ENCODE assay signal across 9 mouse cellular contexts in the genomic region with DNA sequence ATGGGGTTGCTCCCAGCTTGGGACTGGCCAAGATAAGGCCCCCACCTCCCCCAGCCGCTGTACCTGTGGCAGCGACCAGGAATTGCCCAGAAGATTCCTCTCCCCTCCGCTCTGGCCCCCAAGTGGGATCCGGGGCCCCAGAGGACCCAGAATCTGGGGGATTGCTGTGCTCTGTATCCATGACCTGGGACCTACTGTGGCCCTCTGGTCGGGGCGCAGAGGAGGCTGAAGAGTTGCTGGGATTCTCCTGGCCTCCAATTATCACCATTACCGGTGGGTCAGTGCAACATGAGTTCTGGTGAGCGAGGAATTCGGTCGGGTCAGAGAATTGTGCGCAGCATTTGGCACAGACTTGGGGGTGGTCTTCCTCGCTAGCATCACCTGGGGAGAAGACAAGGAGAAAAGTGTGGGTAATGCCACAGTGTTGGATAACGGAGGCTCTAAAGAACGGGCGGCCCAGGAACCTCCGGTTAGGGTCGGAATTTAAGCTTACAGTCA. TPM values are rescaled to one million over a fixed set of nuclear protein-coding genes. Genes with fewer than 3 reads are reported as not detected.
DNase-seq lines count a peak whose midpoint lies in the region; ATAC-seq and TF ChIP-seq lines count a peak whose summit lies in the region.
"Had no signal": no experiment of that assay in that cellular context is flagged by ENCODE, and none has a peak within 500 bp of the region (broad histone marks: within the 10 kb centered on the region; RNA-seq: fewer than 3 reads in every experiment).

No protein-coding gene starts in this region.

- peaks cover 41% of the 10 kb centered on the region for H3K4me1 ChIP-seq in embryonic facial prominence, embryonic 13.5 days
- peaks cover 45% of the 10 kb centered on the region for H3K4me1 ChIP-seq in hindbrain, embryonic 16.5 days (ENCODE audit: control insufficient read depth, insufficient read depth, low read depth, low read length)
- H3K4me1 ChIP-seq in midbrain, postnatal 0 days (ENCODE audit: insufficient read depth, low read length), result peaks cover 13% of the 10 kb centered on the region

- H3K4me2 ChIP-seq in embryonic facial prominence, embryonic 13.5 days, result peak overlapping the region; percentile 87
- H3K4me2 ChIP-seq in hindbrain, embryonic 16.5 days (ENCODE audit: low read length), result peak overlapping the region; percentile 93
- H3K4me2 ChIP-seq in midbrain, postnatal 0 days (ENCODE audit: low read depth, low read length, poor library complexity, severe bottlenecking), result peak overlapping the region; percentile 85

- DNase-seq in layer of hippocampus, adult 2 months (ENCODE audit: low spot score in 2 of 2), result no peak
- no peak for DNase-seq in layer of hippocampus, postnatal 25 days (ENCODE audit: extremely low spot score in 1 of 2, low spot score in 1 of 2)
- no peak for DNase-seq in midbrain, postnatal 0 days (ENCODE audit: low spot score)
- no peak for DNase-seq in Muller cell, postnatal 12 days (ENCODE audit: inconsistent ontology term)
- DNase-seq in gastrocnemius, adult 8-10 months (ENCODE audit: low spot score in 2 of 2), result no peak
- no peak for DNase-seq in adrenal gland, postnatal 14 days

- H3K27ac ChIP-seq in layer of hippocampus, adult 2 months, result peak overlapping the region; percentile 98
- peak overlapping the region; percentile 92 for H3K27ac ChIP-seq in embryonic facial prominence, embryonic 13.5 days
- H3K27ac ChIP-seq in hindbrain, embryonic 16.5 days (ENCODE audit: low read depth, low read length), result peak overlapping the region; percentile 94
- H3K27ac ChIP-seq in midbrain, postnatal 0 days (ENCODE audit: low read depth, low read length), result peak overlapping the region; percentile 98

- H3K27me3 ChIP-seq in embryonic facial prominence, embryonic 13.5 days, result no peaks in the 10 kb centered on the region
- no peaks in the 10 kb centered on the region for H3K27me3 ChIP-seq in hindbrain, embryonic 16.5 days (replicated peaks; ENCODE audit: control insufficient read depth, insufficient read depth, low read length)
- H3K27me3 ChIP-seq in midbrain, postnatal 0 days (ENCODE audit: insufficient read depth, low read length), result no peaks in the 10 kb centered on the region

- peak overlapping the region; percentile 94 for H3K9ac ChIP-seq in embryonic facial prominence, embryonic 13.5 days
- peak overlapping the region; percentile 87 for H3K9ac ChIP-seq in hindbrain, embryonic 16.5 days (ENCODE audit: low read depth, low read length)
- H3K9ac ChIP-seq in midbrain, postnatal 0 days (replicated peaks; ENCODE audit: low read length, poor library complexity, severe bottlenecking), result peak overlapping the region; percentile 98

- H3K9me3 ChIP-seq in embryonic facial prominence, embryonic 13.5 days, result no peaks in the 10 kb centered on the region
- H3K9me3 ChIP-seq in hindbrain, embryonic 16.5 days (ENCODE audit: control insufficient read depth, low read length), result no peaks in the 10 kb centered on the region
- H3K9me3 ChIP-seq in midbrain, postnatal 0 days (ENCODE audit: low read length), result no peaks in the 10 kb centered on the region

- H3K36me3 ChIP-seq in embryonic facial prominence, embryonic 13.5 days, result peaks cover 45% of the 10 kb centered on the region
- H3K36me3 ChIP-seq in hindbrain, embryonic 16.5 days (ENCODE audit: control insufficient read depth, insufficient read depth, low read length), result peaks cover 21% of the 10 kb centered on the region
- H3K36me3 ChIP-seq in midbrain, postnatal 0 days (ENCODE audit: insufficient read depth, low read length), result peaks cover 26% of the 10 kb centered on the region

- 5% methylated on average over 17 of the region's 17 CpGs for whole genome bisulfite sequencing in embryonic facial prominence, embryonic 13.5 days
- 6% methylated on average over 17 of the region's 17 CpGs for WGBS in hindbrain, embryonic 16.5 days
- 5% methylated on average over 17 of the region's 17 CpGs for WGBS in midbrain, postnatal 0 days

- peak overlapping the region; percentile 93 for H3K4me3 ChIP-seq in layer of hippocampus, adult 2 months
- H3K4me3 ChIP-seq in embryonic facial prominence, embryonic 13.5 days, result peak overlapping the region; percentile 82
- H3K4me3 ChIP-seq in hindbrain, embryonic 16.5 days (ENCODE audit: low read length), result peak overlapping the region; percentile 61
- peak overlapping the region; percentile 86 for H3K4me3 ChIP-seq in midbrain, postnatal 0 days (ENCODE audit: low read depth, low read length)

- no peak for TF ChIP-seq CTCF in layer of hippocampus, adult 2 months (conservative IDR thresholded peaks at IDR 0.05)
- no peak for TF ChIP-seq CTCF in midbrain, postnatal 0 days (IDR thresholded peaks at IDR 0.05)

- no peak for ATAC-seq in embryonic facial prominence, embryonic 13.5 days (ENCODE audit: insufficient number of reproducible peaks, insufficient read depth, low FRiP score, low TSS enrichment, low read depth)
- ATAC-seq in hindbrain, embryonic 16.5 days, result peak; percentile 0; the same call in 1 of the 2 replicates
- peak; percentile 4 for ATAC-seq in midbrain, postnatal 0 days (ENCODE audit: low FRiP score)

RNA-seq across cellular contexts. Expression of gene Mettl3, which starts 10.4 kb away (rescaled TPM):
- 10 to 100 TPM; 43.7 to 47.9 TPM for total RNA-seq in layer of hippocampus, adult 2 months (2021)
- 10 to 100 TPM; 39.1 to 48.8 TPM for total RNA-seq in layer of hippocampus, postnatal 25 days (2021)
- 51.4 and 52.9 TPM in 2 replicates for polyA plus RNA-seq in embryonic facial prominence, embryonic 13.5 days (2015; fragmentation: Nextera tagmentation; extraction: Ambion mirVana)
- polyA plus RNA-seq in hindbrain, embryonic 16.5 days (2015; fragmentation: Nextera tagmentation; extraction: Ambion mirVana), result 41.6 and 45.4 TPM in 2 replicates
- total RNA-seq in midbrain, postnatal 0 days (2014; rRNA removed), result 19.6 and 22.6 TPM in 2 replicates
- 24.1 and 24.2 TPM in 2 replicates for polyA plus RNA-seq in midbrain, postnatal 0 days (2015; fragmentation: Nextera tagmentation; extraction: Ambion mirVana)
- total RNA-seq in gastrocnemius, adult 8-10 months (2022), result 10 to 100 TPM; 15.5 to 17.0 (median 16.0) TPM
- total RNA-seq in adrenal gland, postnatal 14 days (2021), result 31.4 and 41.7 TPM in 2 replicates

RNA-seq across cellular contexts. Expression of gene Sall2, which starts 13.2 kb away (rescaled TPM):
- 10 to 100 TPM; 44.5 to 45.3 TPM for total RNA-seq in layer of hippocampus, adult 2 months (2021)
- total RNA-seq in layer of hippocampus, postnatal 25 days (2021), result 10 to 100 TPM; 44.9 to 48.8 TPM
- polyA plus RNA-seq in embryonic facial prominence, embryonic 13.5 days (2015; fragmentation: Nextera tagmentation; extraction: Ambion mirVana), result 26.2 and 27.7 TPM in 2 replicates
- polyA plus RNA-seq in hindbrain, embryonic 16.5 days (2015; fragmentation: Nextera tagmentation; extraction: Ambion mirVana), result 40.6 and 49.0 TPM in 2 replicates
- 98.8 and 112 TPM in 2 replicates for total RNA-seq in midbrain, postnatal 0 days (2014; rRNA removed)
- 37.8 and 39.0 TPM in 2 replicates for polyA plus RNA-seq in midbrain, postnatal 0 days (2015; fragmentation: Nextera tagmentation; extraction: Ambion mirVana)
- under 1 TPM; 0.34 to 0.65 (median 0.54) TPM for total RNA-seq in gastrocnemius, adult 8-10 months (2022)
- 7.3 and 9.6 TPM in 2 replicates for total RNA-seq in adrenal gland, postnatal 14 days (2021)

RNA-seq across cellular contexts. Expression of gene Rab2b, which starts 36.0 kb away (rescaled TPM):
- 10 to 100 TPM; 35.4 to 36.2 TPM for total RNA-seq in layer of hippocampus, adult 2 months (2021)
- 10 to 100 TPM; 36.0 to 38.2 TPM for total RNA-seq in layer of hippocampus, postnatal 25 days (2021)
- 24.0 and 27.9 TPM in 2 replicates for polyA plus RNA-seq in embryonic facial prominence, embryonic 13.5 days (2015; fragmentation: Nextera tagmentation; extraction: Ambion mirVana)
- polyA plus RNA-seq in hindbrain, embryonic 16.5 days (2015; fragmentation: Nextera tagmentation; extraction: Ambion mirVana), result 55.5 and 59.0 TPM in 2 replicates
- 56.7 and 57.7 TPM in 2 replicates for total RNA-seq in midbrain, postnatal 0 days (2014; rRNA removed)
- 48.2 and 57.6 TPM in 2 replicates for polyA plus RNA-seq in midbrain, postnatal 0 days (2015; fragmentation: Nextera tagmentation; extraction: Ambion mirVana)
- total RNA-seq in gastrocnemius, adult 8-10 months (2022), result 1 to 10 TPM; 2.5 to 3.7 (median 3.1) TPM
- total RNA-seq in adrenal gland, postnatal 14 days (2021), result 30.2 and 32.2 TPM in 2 replicates

RNA-seq across cellular contexts. Expression of gene Tox4, which starts 36.4 kb away (rescaled TPM):
- total RNA-seq in layer of hippocampus, adult 2 months (2021), result 10 to 100 TPM; 63.9 to 66.0 TPM
- 10 to 100 TPM; 57.1 to 57.5 TPM for total RNA-seq in layer of hippocampus, postnatal 25 days (2021)
- polyA plus RNA-seq in embryonic facial prominence, embryonic 13.5 days (2015; fragmentation: Nextera tagmentation; extraction: Ambion mirVana), result 41.9 TPM in 2 replicates
- 46.9 and 54.1 TPM in 2 replicates for polyA plus RNA-seq in hindbrain, embryonic 16.5 days (2015; fragmentation: Nextera tagmentation; extraction: Ambion mirVana)
- total RNA-seq in midbrain, postnatal 0 days (2014; rRNA removed), result 54.7 and 58.5 TPM in 2 replicates
- 44.9 and 47.7 TPM in 2 replicates for polyA plus RNA-seq in midbrain, postnatal 0 days (2015; fragmentation: Nextera tagmentation; extraction: Ambion mirVana)
- total RNA-seq in gastrocnemius, adult 8-10 months (2022), result 10 to 100 TPM; 53.9 to 65.3 (median 62.6) TPM
- total RNA-seq in adrenal gland, postnatal 14 days (2021), result 42.7 and 46.9 TPM in 2 replicates

RNA-seq across cellular contexts. Expression of gene Olfr1513, which starts 40.9 kb away (rescaled TPM):
- not detected for total RNA-seq in layer of hippocampus, adult 2 months (2021)
- not detected for total RNA-seq in layer of hippocampus, postnatal 25 days (2021)
- polyA plus RNA-seq in embryonic facial prominence, embryonic 13.5 days (2015; fragmentation: Nextera tagmentation; extraction: Ambion mirVana), result 0.19 TPM in 1 of 2 replicates, not detected in the other
- not detected in 2 replicates for polyA plus RNA-seq in hindbrain, embryonic 16.5 days (2015; fragmentation: Nextera tagmentation; extraction: Ambion mirVana)
- total RNA-seq in midbrain, postnatal 0 days (2014; rRNA removed), result not detected in 2 replicates
- not detected in 2 replicates for polyA plus RNA-seq in midbrain, postnatal 0 days (2015; fragmentation: Nextera tagmentation; extraction: Ambion mirVana)
- not detected for total RNA-seq in gastrocnemius, adult 8-10 months (2022)
- total RNA-seq in adrenal gland, postnatal 14 days (2021), result not detected in 2 replicates
- total RNA-seq: layer of hippocampus, adult 18-20 months had no signal
